Mouse (Mus musculus) C2C12 (cell line): ENCODE data around the gene Vash2.

ENCODE experiments used
- CTCF ChIP-seq: IDR thresholded peaks from one replicate; pipeline ENCODE4 v1.5.1; 2011; ENCODE audit not compliant: control insufficient read depth, insufficient read depth, insufficient read length
- MYOD1 ChIP-seq: IDR thresholded peaks from one replicate; pipeline ENCODE4 v1.6.1; 2011; ENCODE audit warnings: low read depth; ENCODE audit not compliant: control insufficient read depth, insufficient read length

GRCm38 (mm10) chr1:191019803-191020202, 40.7 kb upstream of the Vash2 start:
- TF ChIP-seq MYOD1 (no peak), CTCF (no peak)
